Mouse (Mus musculus) forebrain, embryonic 14.5 days (tissue): ENCODE measurements around the gene Nrde2. TPM values are rescaled to one million over a fixed set of nuclear protein-coding genes. Genes with fewer than 3 reads are reported as not detected.

ENCODE experiments used
- ATAC-seq: fragments of 200-750 bp; cut with Nextera tagmentation; 2 replicates; pipeline ENCODE4 v1.8.0; 2017; ENCODE audit warnings: mild to moderate bottlenecking, moderate library complexity
- DNase-seq: peaks from one replicate; pipeline ENCODE4 v3.0.0-alpha.2; 2015; ENCODE audit warnings: low spot score
- H3K27ac ChIP-seq: fragments of 300-500 bp; sonication (generic); 2 replicates; pipeline ENCODE4 v1.5.1; 2014; ENCODE audit warnings: low read depth, mild to moderate bottlenecking, control low read depth, low read length, moderate library complexity
- H3K27me3 ChIP-seq: fragments of 300-500 bp; sonication (generic); replicated peaks from 2 replicates; pipeline ENCODE4 v1.6.1; 2014; ENCODE audit warnings: low read length, control low read depth, mixed read lengths; ENCODE audit not compliant: control insufficient read depth, insufficient read depth
- H3K36me3 ChIP-seq: fragments of 300-500 bp; sonication (generic); 2 replicates; pipeline ENCODE4 v1.6.1; 2014; ENCODE audit warnings: low read length, control low read depth; ENCODE audit not compliant: control insufficient read depth, insufficient read depth
- H3K4me1 ChIP-seq: fragments of 300-500 bp; sonication (generic); 2 replicates; pipeline ENCODE4 v1.6.1; 2014; ENCODE audit warnings: antibody characterized with exemption, low read length, control low read depth; ENCODE audit not compliant: control insufficient read depth, insufficient read depth
- H3K4me2 ChIP-seq: fragments of 300-500 bp; sonication (generic); 2 replicates; pipeline ENCODE4 v1.6.1; 2014; ENCODE audit warnings: mild to moderate bottlenecking, control low read depth, low read length
- H3K4me3 ChIP-seq: fragments of 300-500 bp; sonication (generic); 2 replicates; pipeline ENCODE4 v1.5.1; 2014; ENCODE audit warnings: low read depth, low read length, control low read depth
- H3K9ac ChIP-seq: fragments of 300-500 bp; sonication (generic); 2 replicates; pipeline ENCODE4 v1.6.1; 2014; ENCODE audit warnings: mild to moderate bottlenecking, low read length, control low read depth, moderate library complexity
- H3K9me3 ChIP-seq: fragments of 300-500 bp; sonication (generic); replicated peaks from 2 replicates; pipeline ENCODE4 v1.6.1; 2016; ENCODE audit warnings: low read length, control low read depth, mixed read lengths; ENCODE audit not compliant: control insufficient read depth
- WGBS: fragments of 180-500 bp; shearing (Covaris S2); extraction: QIAGEN DNeasy Blood & Tissue Kit; methylation state at CpG from one replicate; pipeline ENCODE4 v1.1.7; 2014; 5-methylcytosine and 5-hydroxymethylcytosine counted together
- polyA plus RNA-seq: library from polyadenylated mRNA; unstranded; fragments of >200 nt; fragmentation: Nextera tagmentation; extraction: Ambion mirVana; gene quantifications from 2 replicates; pipeline ENCODE4 v1.2.1, GENCODE M21; 2014

Gene Nrde2
- polyA plus RNA-seq, 1 experiment from 2014 or later = 12.5 TPM

DNA sequence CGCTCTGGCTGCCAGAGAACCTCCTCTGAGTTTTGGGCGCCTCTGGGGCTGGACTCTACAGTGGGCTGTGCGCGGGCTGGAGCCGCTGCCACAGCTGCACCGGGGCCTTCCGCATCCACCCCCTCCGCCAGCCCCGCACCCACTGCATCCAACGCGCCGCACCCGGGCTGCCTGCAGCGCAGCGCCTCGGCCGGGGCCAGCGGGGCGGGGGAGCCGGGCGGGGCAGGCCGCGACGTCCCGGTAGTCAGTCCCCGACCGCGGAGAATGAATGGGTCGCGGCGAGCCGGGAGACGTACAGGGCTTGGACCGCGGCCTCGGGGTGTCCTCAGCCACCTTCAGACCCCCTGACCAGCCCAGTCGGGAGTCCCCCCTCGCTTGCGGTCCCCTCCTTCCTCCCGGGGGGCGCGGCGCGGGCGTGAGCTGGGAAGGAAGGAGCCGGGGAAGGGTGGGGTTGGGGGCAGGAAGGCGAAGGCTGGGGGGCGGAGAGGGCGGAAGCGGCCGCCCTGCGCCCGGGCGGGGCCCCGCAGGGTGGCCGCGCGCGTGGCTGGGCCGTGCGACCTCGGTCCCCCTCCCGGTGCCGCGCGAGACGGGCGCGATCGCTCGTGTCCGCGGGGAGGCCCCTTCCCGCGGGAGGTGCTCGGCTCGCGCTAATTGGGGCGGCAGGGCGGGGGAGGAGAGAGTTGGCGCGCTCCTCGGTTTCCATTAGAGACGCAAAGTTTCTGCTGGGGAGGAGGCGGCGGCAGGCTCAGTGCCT lies 40.6 kb upstream of the Nrde2 start:
- Histone ChIP-seq H3K4me1 (peaks cover 22% of the 10 kb centered on the region), H3K9ac (peak overlapping the region; percentile 97), H3K27me3 (no peaks in the 10 kb centered on the region), H3K4me3 (peak overlapping the region; percentile 99), H3K4me2 (peak overlapping the region; percentile 95), H3K27ac (peak overlapping the region; percentile 85), H3K9me3 (no peaks in the 10 kb centered on the region), H3K36me3 (peaks cover 28% of the 10 kb centered on the region)
- DNase-seq (peak; percentile 70), ATAC-seq (peak; percentile 71)
- under 1% methylated on average over 66 of the region's 86 CpGs for WGBS

DNA sequence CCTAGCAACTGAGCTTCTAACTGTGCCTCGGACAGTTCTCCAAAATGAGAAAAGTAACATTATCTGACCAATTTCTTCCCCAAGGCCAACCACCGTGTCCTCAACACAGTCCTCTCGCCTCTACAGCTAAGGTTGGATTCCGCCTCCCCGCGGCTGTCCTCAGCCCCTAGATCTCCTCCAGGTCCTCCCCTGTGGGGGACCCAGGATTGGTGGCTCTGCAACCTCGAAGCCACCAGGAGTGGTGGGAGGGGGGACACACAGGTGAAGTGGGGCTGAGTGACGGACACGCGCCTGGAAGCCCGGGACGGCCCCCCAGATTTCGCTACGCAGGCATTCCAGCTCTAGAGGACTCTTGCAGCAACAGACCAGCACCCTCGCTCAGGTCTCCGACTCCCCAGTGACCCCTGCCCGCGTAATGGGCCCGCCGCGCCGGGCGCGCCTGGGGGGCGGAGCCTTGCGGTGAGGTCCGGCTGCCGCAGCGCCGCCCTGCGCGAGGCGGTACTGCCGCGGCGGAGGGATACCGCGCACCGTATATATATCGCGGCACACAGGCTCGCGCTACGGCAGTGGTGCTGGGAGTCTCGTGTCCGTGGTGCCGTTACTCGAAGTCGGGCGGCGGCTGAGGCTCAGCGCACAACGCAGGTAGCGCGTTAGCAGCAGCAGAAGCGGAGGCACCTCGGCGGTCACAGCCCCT lies 39.7 kb upstream of the Nrde2 start, which contains the start of gene Calm1:
Calm1 (plus strand) TSS at position 469 of the 694 bp plus-strand sequence.
- peak within 1 kb of the TSS; percentile 97 for H3K9ac ChIP-seq
- H3K36me3 ChIP-seq = peaks cover 18% of the 10 kb centered on the region
- H3K27ac ChIP-seq = peak within 1 kb of the TSS; percentile 85
- under 1% methylated on average over 58 of the region's 58 CpGs for WGBS
- peak within 1 kb of the TSS; percentile 95 for H3K4me2 ChIP-seq
- H3K9me3 ChIP-seq = no peaks in the 10 kb centered on the region
- H3K27me3 ChIP-seq = no peaks in the 10 kb centered on the region
- ATAC-seq (peak; percentile 81), DNase-seq (peak; percentile 95)
- peak within 1 kb of the TSS; percentile 99 for H3K4me3 ChIP-seq
- H3K4me1 ChIP-seq = peaks cover 22% of the 10 kb centered on the region

DNA sequence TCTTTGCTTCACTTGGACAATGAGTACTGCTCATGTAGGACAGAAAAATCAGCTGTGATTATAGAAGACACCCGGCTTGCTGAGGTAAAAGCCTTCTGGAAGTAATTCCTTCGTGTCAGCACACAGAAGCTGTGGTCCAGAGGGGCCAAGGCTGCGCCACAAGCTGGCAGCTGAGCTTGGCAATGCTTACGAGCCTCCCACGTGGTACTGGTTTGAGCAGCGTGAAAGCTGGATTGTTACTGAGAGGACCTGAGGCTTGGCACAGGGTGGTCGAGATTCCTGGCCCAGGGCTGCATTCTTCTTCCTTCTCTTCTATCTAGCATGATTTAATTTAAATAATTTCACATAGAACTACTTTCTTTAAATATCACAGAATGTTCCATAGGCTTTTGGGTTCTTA lies 37.3 kb upstream of the Nrde2 start:
- H3K9me3 ChIP-seq = no peaks in the 10 kb centered on the region
- no peak overlapping the region for H3K9ac ChIP-seq
- 50% methylated on average over 7 of the region's 7 CpGs for WGBS
- peak; percentile 42 for DNase-seq
- ATAC-seq = no peak
- no peak overlapping the region for H3K4me3 ChIP-seq
- no peak overlapping the region for H3K27ac ChIP-seq
- no peaks in the 10 kb centered on the region for H3K27me3 ChIP-seq
- no peaks in the 10 kb centered on the region for H3K36me3 ChIP-seq
- no peak overlapping the region for H3K4me2 ChIP-seq
- H3K4me1 ChIP-seq = peaks cover 12% of the 10 kb centered on the region

DNA sequence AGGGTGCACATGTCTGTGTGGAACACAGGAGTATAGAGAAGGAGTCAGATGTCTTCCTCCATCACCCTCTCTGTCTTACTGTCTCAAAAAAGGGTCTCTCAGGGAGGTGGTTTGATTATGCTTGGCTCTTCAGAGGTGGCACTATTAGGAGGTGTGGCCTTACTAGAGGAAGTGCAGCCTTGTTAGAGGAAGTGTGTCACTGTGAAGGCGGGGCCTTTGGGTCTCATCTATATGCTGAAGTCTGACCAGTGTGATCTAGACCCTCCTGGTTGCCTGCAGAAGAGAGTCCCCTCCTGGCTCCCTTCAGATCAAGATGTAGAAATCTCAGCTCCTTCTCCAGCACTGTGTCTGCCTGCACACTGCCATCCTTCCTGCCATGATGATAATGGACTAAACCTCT lies 34.7 kb upstream of the Nrde2 start:
- 93% methylated on average over 1 of the region's 1 CpGs for whole genome bisulfite sequencing
- Histone ChIP-seq H3K9me3 (no peaks in the 10 kb centered on the region), H3K4me2 (no peak overlapping the region), H3K4me3 (no peak overlapping the region), H3K27ac (no peak overlapping the region), H3K27me3 (no peaks in the 10 kb centered on the region), H3K36me3 (no peaks in the 10 kb centered on the region), H3K4me1 (peaks cover 6% of the 10 kb centered on the region), H3K9ac (no peak overlapping the region)
- ATAC-seq (no peak), DNase-seq (no peak)

DNA sequence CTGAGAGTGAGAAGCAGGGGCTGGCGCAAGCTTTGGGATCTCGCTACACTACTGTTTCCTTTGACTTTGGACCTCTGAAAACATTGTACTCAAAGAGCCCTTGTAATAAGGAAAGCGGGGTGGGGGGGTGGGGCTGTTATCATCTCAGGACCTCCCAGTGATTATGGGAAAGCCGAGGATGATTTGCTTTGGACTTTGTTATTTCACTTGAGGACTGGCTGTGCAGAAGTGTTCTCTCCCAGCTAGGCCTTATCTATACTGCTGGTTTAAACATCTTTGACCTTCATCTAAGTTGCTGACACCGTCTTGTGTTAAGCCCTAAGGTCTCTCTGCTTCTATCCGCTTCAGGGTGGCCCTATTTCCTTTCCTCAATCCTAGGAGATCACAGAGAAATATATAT lies 31.3 kb upstream of the Nrde2 start:
- Histone ChIP-seq H3K4me3 (no peak overlapping the region), H3K27me3 (no peaks in the 10 kb centered on the region), H3K4me1 (peaks cover 5% of the 10 kb centered on the region; the same call in 1 of the 2 replicates), H3K36me3 (no peaks in the 10 kb centered on the region), H3K4me2 (no peak overlapping the region), H3K9me3 (no peaks in the 10 kb centered on the region), H3K9ac (no peak overlapping the region), H3K27ac (no peak overlapping the region)
- ATAC-seq (no peak), DNase-seq (no peak)
- 88% methylated on average over 6 of the region's 6 CpGs for WGBS

DNA sequence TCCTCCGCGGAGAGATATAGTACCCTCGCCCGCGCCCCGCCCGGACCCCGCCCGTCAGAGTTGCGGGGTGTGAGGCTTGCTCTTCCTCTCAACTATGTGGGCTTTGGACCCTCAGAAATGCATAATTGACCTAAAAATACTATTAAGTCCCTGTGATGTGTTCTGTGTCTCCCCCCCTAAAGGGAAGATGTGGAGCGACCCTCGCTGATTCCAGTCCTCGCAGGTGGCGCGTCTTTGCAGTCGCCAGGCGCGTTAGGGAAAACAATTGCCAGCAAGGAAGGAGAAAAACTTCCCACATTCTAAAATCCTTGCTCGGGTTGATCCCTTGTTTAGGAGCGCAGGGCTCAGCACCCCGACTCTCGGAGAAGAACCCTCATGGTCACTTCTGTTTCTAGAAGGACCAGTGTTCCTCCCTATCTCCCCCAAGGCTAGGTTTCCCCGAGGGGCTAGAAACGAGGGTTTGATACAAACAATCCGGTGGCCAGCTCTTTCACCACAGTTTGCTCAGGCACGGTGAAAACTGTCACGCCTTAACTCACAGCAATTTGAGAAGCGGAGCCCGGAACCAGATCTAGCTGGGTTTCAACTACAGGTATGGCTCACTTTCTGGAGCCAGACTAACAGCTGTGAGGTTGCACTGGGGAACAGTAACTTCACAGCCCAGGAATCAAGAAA lies 28.4 kb upstream of the Nrde2 start:
- H3K9ac ChIP-seq = peak overlapping the region; percentile 82
- WGBS = 2% methylated on average over 29 of the region's 29 CpGs
- ATAC-seq (peak; percentile 1; the same call in 1 of the 2 replicates), DNase-seq (peak; percentile 44)
- H3K27me3 ChIP-seq = no peaks in the 10 kb centered on the region
- H3K4me3 ChIP-seq = peak overlapping the region; percentile 64
- H3K9me3 ChIP-seq = no peaks in the 10 kb centered on the region
- H3K4me2 ChIP-seq = peak overlapping the region; percentile 90
- peak overlapping the region; percentile 89 for H3K27ac ChIP-seq
- H3K4me1 ChIP-seq = peaks cover 5% of the 10 kb centered on the region; the same call in 1 of the 2 replicates
- H3K36me3 ChIP-seq = no peaks in the 10 kb centered on the region

DNA sequence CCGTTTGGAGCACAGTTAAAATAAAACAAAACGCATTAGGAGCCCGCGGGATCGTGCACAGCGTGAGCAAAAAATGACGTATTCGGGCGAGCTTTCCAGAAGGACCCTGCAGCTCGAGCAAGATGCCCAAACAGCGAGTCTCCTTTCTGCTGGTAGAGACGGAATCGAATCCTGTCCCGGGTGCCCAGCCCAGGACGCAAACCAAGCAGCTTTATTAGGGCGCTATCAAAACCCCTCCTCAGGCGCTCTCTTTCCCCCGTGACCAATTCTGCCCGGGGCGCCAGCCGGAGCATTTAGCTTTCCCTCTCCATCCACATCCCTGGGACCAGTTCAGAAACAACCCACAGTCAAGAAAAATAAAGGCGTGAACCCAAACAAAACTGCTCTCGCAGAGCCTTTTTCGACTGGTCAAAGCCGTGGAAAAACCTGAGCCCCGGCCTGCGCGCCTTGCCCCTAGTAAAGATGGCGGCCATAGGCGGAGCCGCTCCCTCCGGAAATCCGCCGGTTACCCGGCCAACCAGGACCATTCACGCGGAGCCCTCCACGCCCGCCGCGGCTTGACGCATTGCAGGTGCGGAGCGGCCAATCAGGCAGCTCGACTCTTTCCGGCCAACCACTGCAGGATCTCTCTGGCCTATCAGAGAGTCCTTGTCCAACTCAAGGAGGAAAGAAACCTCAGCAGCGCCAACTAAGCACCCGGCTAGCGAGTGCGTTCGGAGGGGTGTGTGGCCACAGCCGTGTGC lies 27.7 kb upstream of the Nrde2 start:
- Histone ChIP-seq H3K4me1 (peaks cover 5% of the 10 kb centered on the region; the same call in 1 of the 2 replicates), H3K4me3 (peak overlapping the region; percentile 64), H3K4me2 (peak overlapping the region; percentile 90), H3K9me3 (no peaks in the 10 kb centered on the region), H3K27ac (peak overlapping the region; percentile 100), H3K9ac (peak overlapping the region; percentile 92), H3K27me3 (no peaks in the 10 kb centered on the region), H3K36me3 (no peaks in the 10 kb centered on the region)
- peak; percentile 100 for ATAC-seq
- peak; percentile 100 for DNase-seq
- under 1% methylated on average over 52 of the region's 52 CpGs for WGBS

DNA sequence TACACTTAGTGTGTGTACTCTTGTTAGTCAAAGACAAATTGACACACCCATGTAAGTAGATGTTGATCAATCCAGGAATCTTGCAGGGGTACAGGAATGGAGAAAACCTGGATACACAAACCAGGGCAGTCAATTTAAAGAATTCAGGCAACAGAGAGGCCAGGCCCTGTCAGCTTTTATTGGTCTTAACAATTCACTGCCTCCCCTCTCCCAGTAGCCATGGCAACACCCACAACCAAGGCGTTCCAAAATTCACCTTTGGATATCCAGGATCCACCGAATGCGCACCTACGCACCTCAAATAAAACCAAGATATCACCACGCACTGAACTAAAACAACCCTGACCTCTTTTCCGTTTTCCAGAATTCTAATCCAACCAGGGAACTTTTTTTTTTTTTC lies 26.9 kb upstream of the Nrde2 start:
- no peaks in the 10 kb centered on the region for H3K9me3 ChIP-seq
- H3K27ac ChIP-seq = peak overlapping the region; percentile 100
- no peaks in the 10 kb centered on the region for H3K36me3 ChIP-seq
- under 1% methylated on average over 6 of the region's 6 CpGs for WGBS
- peak overlapping the region; percentile 64 for H3K4me3 ChIP-seq
- peak; percentile 70 for DNase-seq
- no peaks in the 10 kb centered on the region for H3K27me3 ChIP-seq
- peaks cover 5% of the 10 kb centered on the region; the same call in 1 of the 2 replicates for H3K4me1 ChIP-seq
- H3K9ac ChIP-seq = peak overlapping the region; percentile 92
- H3K4me2 ChIP-seq = peak overlapping the region; percentile 85
- no peak for ATAC-seq
